Mouse (Mus musculus): ENCODE measurements around the gene Tacr2. TPM values are rescaled to one million over a fixed set of nuclear protein-coding genes. Genes with fewer than 3 reads are reported as not detected.

Tacr2 gene
- polyA plus RNA-seq, 1 experiment, result not detected

DNA sequence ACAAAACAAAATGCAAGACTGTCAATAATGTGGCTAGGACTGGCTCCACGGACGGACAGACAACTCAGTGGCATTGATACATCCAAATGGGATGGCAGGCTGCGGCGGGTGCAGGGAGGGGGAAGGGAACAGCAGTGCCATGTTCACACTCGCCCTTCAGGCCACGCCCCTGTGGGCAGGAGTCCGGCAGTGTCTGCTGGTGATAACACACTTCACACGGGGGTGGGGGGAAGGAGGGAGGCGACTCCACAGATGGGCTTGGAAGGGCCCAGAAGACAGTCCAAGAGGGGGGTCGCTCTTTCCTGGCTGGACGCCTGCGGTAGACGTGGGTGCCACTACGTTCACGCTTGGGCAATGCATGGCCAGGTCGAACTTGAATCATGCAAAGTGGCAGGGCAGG is 17.0 kb downstream of the Tacr2 start:
- TF ChIP-seq CTCF (IDR thresholded peaks at IDR 0.05; ENCODE audit: control insufficient read depth, insufficient read depth, low read length) (no peak), POLR2A (IDR thresholded peaks at IDR 0.05; ENCODE audit: borderline replicate concordance, control insufficient read depth, low read depth, low read length) (no peak)
- 73% methylated on average over 16 of the region's 16 CpGs for WGBS
- H3K4me3 ChIP-seq (replicated peaks; ENCODE audit: control insufficient read depth, low read depth, low read length), result no peak overlapping the region
- H3K27ac ChIP-seq (ENCODE audit: control insufficient read depth, insufficient read depth, low read depth, low read length, poor library complexity), result no peak overlapping the region
- H3K4me1 ChIP-seq (ENCODE audit: control insufficient read depth, insufficient read depth, low read length), result no peaks in the 10 kb centered on the region

DNA sequence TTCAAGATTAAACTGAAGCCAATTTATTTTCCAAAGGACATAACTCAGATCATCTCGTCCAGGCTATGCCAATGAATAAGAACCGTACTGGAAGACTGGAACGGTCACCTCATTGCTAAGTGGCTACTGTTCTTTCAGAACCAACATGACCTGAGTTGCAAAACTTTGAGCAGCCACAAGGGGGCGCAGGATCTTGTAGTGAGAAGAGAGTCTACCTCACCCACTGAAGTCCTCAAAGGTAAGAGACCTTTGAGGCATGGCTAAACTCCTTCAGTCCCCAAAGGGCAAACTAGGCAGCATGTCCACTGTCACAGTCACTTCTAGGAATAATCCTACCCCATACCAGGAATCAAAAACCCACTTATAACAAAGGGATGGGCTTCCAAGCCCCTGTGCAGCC is 23.0 kb downstream of the Tacr2 start:
- TF ChIP-seq CTCF (IDR thresholded peaks at IDR 0.05; ENCODE audit: control insufficient read depth, insufficient read depth, low read length) (peak; percentile 70), POLR2A (IDR thresholded peaks at IDR 0.05; ENCODE audit: borderline replicate concordance, control insufficient read depth, low read depth, low read length) (no peak)
- Histone ChIP-seq H3K27ac (ENCODE audit: control insufficient read depth, insufficient read depth, low read depth, low read length, poor library complexity) (no peak overlapping the region), H3K4me3 (replicated peaks; ENCODE audit: control insufficient read depth, low read depth, low read length) (no peak overlapping the region), H3K4me1 (ENCODE audit: control insufficient read depth, insufficient read depth, low read length) (no peaks in the 10 kb centered on the region)
- 22% methylated on average over 4 of the region's 4 CpGs for WGBS

DNA sequence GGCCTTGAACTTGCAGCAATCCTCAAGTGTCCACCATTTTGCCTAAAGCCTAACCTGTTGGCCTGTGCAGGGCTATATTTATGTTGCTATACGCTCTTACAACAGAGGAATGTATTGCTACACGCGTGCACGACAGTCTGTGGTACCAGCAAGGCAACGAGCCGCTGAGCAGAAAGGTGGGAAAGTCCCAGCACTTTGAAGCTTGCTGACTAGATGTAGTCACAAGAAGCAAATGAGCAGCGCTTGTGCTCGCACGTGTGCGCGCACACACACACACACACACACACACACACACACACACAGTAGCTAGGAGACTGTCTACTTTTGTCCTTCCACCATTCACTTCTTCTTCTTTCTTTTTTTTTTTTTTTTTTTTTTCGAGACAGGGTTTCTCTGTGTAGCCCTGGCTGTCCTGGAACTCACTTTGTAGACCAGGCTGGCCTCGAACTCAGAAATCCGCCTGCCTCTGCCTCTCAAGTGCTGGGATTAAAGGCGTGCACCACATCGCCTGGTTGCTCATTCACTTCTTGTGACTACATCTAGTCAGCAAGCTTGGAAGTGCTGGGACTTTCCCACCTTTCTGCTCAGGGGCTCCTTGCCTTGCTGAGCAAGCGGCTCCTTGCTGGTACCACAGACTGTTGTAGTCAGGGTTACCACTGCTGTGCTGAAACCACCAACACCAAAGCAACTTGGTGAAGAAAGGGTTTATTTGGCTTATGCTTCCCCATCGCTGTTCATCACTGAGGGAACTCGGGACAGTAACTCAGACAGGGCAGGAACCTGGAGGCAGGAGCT is 25.5 kb downstream of the Tacr2 start:
- Histone ChIP-seq H3K27ac (ENCODE audit: control insufficient read depth, insufficient read depth, low read depth, low read length, poor library complexity) (no peak overlapping the region), H3K4me1 (ENCODE audit: control insufficient read depth, insufficient read depth, low read length) (no peaks in the 10 kb centered on the region), H3K4me3 (replicated peaks; ENCODE audit: control insufficient read depth, low read depth, low read length) (no peak overlapping the region)
- TF ChIP-seq CTCF (IDR thresholded peaks at IDR 0.05; ENCODE audit: control insufficient read depth, insufficient read depth, low read length), result no peak
- 92% methylated on average over 18 of the region's 19 CpGs for WGBS

DNA sequence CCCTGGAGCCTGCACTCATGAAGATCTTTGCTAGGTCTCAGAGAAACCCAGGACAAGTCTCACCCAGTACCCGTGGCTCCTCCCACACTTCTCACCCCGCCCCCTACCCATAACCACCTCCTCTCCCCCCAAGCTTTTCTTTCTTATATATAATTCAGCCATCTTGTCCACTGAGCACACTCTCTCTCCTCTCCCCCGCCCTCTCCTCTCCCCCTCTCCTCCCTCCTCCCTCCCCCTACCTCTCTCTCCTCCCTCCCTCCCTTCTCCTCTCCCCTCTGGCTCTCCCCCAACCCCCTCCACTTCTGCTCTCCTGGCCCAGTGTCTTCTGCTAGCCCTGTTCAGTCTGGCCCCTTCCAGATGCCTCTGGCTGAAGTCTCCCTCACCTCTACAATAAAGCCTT is 26.8 kb downstream of the Tacr2 start:
- TF ChIP-seq CTCF (IDR thresholded peaks at IDR 0.05; ENCODE audit: control insufficient read depth, insufficient read depth, low read length) (no peak), POLR2A (IDR thresholded peaks at IDR 0.05; ENCODE audit: borderline replicate concordance, control insufficient read depth, low read depth, low read length) (no peak)
- 83% methylated on average over 3 of the region's 3 CpGs for WGBS
- Histone ChIP-seq H3K27ac (ENCODE audit: control insufficient read depth, insufficient read depth, low read depth, low read length, poor library complexity) (no peak overlapping the region), H3K4me3 (replicated peaks; ENCODE audit: control insufficient read depth, low read depth, low read length) (no peak overlapping the region), H3K4me1 (ENCODE audit: control insufficient read depth, insufficient read depth, low read length) (no peaks in the 10 kb centered on the region)

DNA sequence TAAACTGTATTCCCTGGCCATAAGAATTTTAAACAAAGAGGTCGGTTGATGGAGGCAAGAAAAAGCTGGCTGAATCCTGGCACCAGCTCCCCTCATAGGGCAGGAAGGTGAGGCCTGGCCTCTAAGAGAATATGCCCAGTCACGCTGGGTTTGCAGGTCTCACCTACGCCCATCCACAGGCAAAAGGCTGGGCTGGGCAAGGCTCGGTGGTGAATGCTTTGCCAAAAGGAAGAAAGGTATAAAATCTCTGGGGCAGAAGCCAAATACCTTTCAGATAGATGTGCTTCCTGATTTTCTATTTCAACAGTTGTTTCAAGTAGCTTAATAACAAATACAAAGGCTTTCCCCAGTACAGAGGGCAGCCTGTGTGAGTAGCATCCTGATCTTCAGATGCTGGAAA is 27.4 kb downstream of the Tacr2 start:
- TF ChIP-seq POLR2A (IDR thresholded peaks at IDR 0.05; ENCODE audit: borderline replicate concordance, control insufficient read depth, low read depth, low read length) (no peak), CTCF (IDR thresholded peaks at IDR 0.05; ENCODE audit: control insufficient read depth, insufficient read depth, low read length) (no peak)
- 79% methylated on average over 4 of the region's 4 CpGs for WGBS
- H3K4me1 ChIP-seq (ENCODE audit: control insufficient read depth, insufficient read depth, low read length), result no peaks in the 10 kb centered on the region
- H3K27ac ChIP-seq (ENCODE audit: control insufficient read depth, insufficient read depth, low read depth, low read length, poor library complexity), result no peak overlapping the region
- H3K4me3 ChIP-seq (replicated peaks; ENCODE audit: control insufficient read depth, low read depth, low read length), result no peak overlapping the region

- Histone ChIP-seq H3K4me3 (replicated peaks; ENCODE audit: control insufficient read depth, low read depth, low read length) (no peak overlapping the region), H3K4me1 (ENCODE audit: control insufficient read depth, insufficient read depth, low read length) (peaks cover 1% of the 10 kb centered on the region; the same call in 1 of the 2 replicates), H3K27ac (ENCODE audit: control insufficient read depth, insufficient read depth, low read depth, low read length, poor library complexity) (no peak overlapping the region)
- TF ChIP-seq CTCF (IDR thresholded peaks at IDR 0.05; ENCODE audit: control insufficient read depth, insufficient read depth, low read length) (no peak), POLR2A (IDR thresholded peaks at IDR 0.05; ENCODE audit: borderline replicate concordance, control insufficient read depth, low read depth, low read length) (no peak)
- WGBS, result 73% methylated on average over 9 of the region's 9 CpGs
These were observed 30.5 kb downstream of the Tacr2 start for GRCm38 (mm10) chr10:62282782-62283181.

DNA sequence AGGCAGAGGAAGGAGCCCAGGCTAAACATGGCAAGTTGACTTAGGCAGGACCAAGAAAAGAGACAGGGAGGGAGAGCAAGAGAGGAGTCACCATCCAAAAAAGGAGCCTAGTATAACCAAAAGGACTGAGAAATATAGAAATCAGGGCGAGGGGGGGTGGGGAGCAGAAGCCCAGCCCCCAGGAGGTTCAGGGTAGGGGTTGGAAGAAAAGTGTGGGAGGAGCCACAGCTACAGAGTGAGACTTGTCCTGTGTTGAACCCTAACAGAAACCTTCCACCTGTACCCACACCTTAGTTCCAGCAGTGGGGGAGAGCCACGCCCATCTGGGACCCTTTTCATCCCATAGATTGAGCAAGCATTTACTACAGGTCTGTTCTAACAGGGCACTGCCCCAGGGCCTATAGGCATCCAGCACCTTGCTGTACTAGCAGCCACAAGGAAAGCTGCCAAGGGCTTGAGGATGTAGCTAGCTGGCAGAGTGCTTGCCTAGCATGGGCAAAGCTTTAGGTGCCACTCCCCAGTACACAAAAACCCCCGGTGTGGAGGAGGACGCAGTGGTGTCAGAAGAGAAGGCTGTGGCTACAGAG is 31.1 kb downstream of the Tacr2 start:
- Histone ChIP-seq H3K4me3 (replicated peaks; ENCODE audit: control insufficient read depth, low read depth, low read length) (no peak overlapping the region), H3K4me1 (ENCODE audit: control insufficient read depth, insufficient read depth, low read length) (peaks cover 1% of the 10 kb centered on the region; the same call in 1 of the 2 replicates), H3K27ac (ENCODE audit: control insufficient read depth, insufficient read depth, low read depth, low read length, poor library complexity) (no peak overlapping the region)
- no peak for TF ChIP-seq POLR2A (IDR thresholded peaks at IDR 0.05; ENCODE audit: borderline replicate concordance, control insufficient read depth, low read depth, low read length)
- TF ChIP-seq CTCF (IDR thresholded peaks at IDR 0.05; ENCODE audit: control insufficient read depth, insufficient read depth, low read length), result no peak
- WGBS, result 88% methylated on average over 4 of the region's 4 CpGs

- no peak for TF ChIP-seq CTCF (IDR thresholded peaks at IDR 0.05; ENCODE audit: control insufficient read depth, insufficient read depth, low read length)
- no peak for TF ChIP-seq POLR2A (IDR thresholded peaks at IDR 0.05; ENCODE audit: borderline replicate concordance, control insufficient read depth, low read depth, low read length)
- WGBS, result 34% methylated on average over 6 of the region's 6 CpGs
- H3K4me3 ChIP-seq (replicated peaks; ENCODE audit: control insufficient read depth, low read depth, low read length), result no peak overlapping the region
- peaks cover 1% of the 10 kb centered on the region; the same call in 1 of the 2 replicates for H3K4me1 ChIP-seq (ENCODE audit: control insufficient read depth, insufficient read depth, low read length)
- H3K27ac ChIP-seq (ENCODE audit: control insufficient read depth, insufficient read depth, low read depth, low read length, poor library complexity), result no peak overlapping the region
These were observed 35.4 kb downstream of the Tacr2 start for GRCm38 (mm10) chr10:62287460-62288124.
